Mouse (Mus musculus): ENCODE measurements around the gene Atp9a.

GRCm38 (mm10) chr2:168589368-168590167, 152.6 kb downstream of the Atp9a start:
- TF ChIP-seq CTCF (IDR thresholded peaks at IDR 0.05; ENCODE audit: extremely low read depth, insufficient read depth, insufficient read length, insufficient replicate concordance) (no peak), POLR2A (IDR thresholded peaks at IDR 0.05; ENCODE audit: low read depth, low read length) (no peak)
